Mouse (Mus musculus): ENCODE results near the gene Rsph9. TPM values are rescaled to one million over a fixed set of nuclear protein-coding genes. Genes with fewer than 3 reads are reported as not detected.

Rsph9 gene
- polyA plus RNA-seq, 1 experiment: 0.58 TPM

GRCm38 (mm10) chr17:46117623-46118422 is 26.2 kb downstream of the Rsph9 start:
- no peak for DNase-seq (ENCODE audit: low read depth in 1 of 2, low spot score in 2 of 2)
- WGBS: 88% methylated on average over 13 of the region's 13 CpGs
- no peak for TF ChIP-seq CTCF (IDR thresholded peaks at IDR 0.05; ENCODE audit: extremely low read depth, insufficient read depth, insufficient read length, insufficient replicate concordance)
- TF ChIP-seq POLR2A (IDR thresholded peaks at IDR 0.05; ENCODE audit: low read depth, low read length): no peak

GRCm38 (mm10) chr17:46116881-46117280 is 27.1 kb downstream of the Rsph9 start:
- TF ChIP-seq CTCF (IDR thresholded peaks at IDR 0.05; ENCODE audit: extremely low read depth, insufficient read depth, insufficient read length, insufficient replicate concordance): no peak
- no peak for TF ChIP-seq POLR2A (IDR thresholded peaks at IDR 0.05; ENCODE audit: low read depth, low read length)

More at GRCm38 (mm10) chr17:46117623-46118422, 26.2 kb downstream of the Rsph9 start:
- H3K36me3 ChIP-seq (ENCODE audit: control insufficient read depth, insufficient read depth, low read length): peaks cover 20% of the 10 kb centered on the region
- H3K27ac ChIP-seq (ENCODE audit: insufficient read depth, low read length): no peak overlapping the region
- H3K27me3 ChIP-seq (ENCODE audit: control insufficient read depth, insufficient read depth, low read length): no peaks in the 10 kb centered on the region
- H3K4me1 ChIP-seq (ENCODE audit: control insufficient read depth, insufficient read depth, insufficient read length): no peaks in the 10 kb centered on the region
- H3K4me3 ChIP-seq (ENCODE audit: extremely low read depth, insufficient read depth, insufficient read length): no peak overlapping the region

GRCm38 (mm10) chr17:46116138-46116537 is 27.9 kb downstream of the Rsph9 start:
- TF ChIP-seq CTCF (IDR thresholded peaks at IDR 0.05; ENCODE audit: extremely low read depth, insufficient read depth, insufficient read length, insufficient replicate concordance) (no peak), POLR2A (IDR thresholded peaks at IDR 0.05; ENCODE audit: low read depth, low read length) (no peak)
- WGBS: 91% methylated on average over 11 of the region's 11 CpGs
- no peak for DNase-seq (ENCODE audit: low read depth in 1 of 2, low spot score in 2 of 2)
- Histone ChIP-seq H3K27ac (ENCODE audit: insufficient read depth, low read length) (no peak overlapping the region), H3K36me3 (ENCODE audit: control insufficient read depth, insufficient read depth, low read length) (peaks cover 15% of the 10 kb centered on the region), H3K4me1 (ENCODE audit: control insufficient read depth, insufficient read depth, insufficient read length) (no peaks in the 10 kb centered on the region), H3K27me3 (ENCODE audit: control insufficient read depth, insufficient read depth, low read length) (no peaks in the 10 kb centered on the region), H3K4me3 (ENCODE audit: extremely low read depth, insufficient read depth, insufficient read length) (no peak overlapping the region)

More at GRCm38 (mm10) chr17:46116881-46117280, 27.1 kb downstream of the Rsph9 start:
- no peak overlapping the region for H3K4me3 ChIP-seq (ENCODE audit: extremely low read depth, insufficient read depth, insufficient read length)
- 85% methylated on average over 3 of the region's 3 CpGs for WGBS
- H3K36me3 ChIP-seq (ENCODE audit: control insufficient read depth, insufficient read depth, low read length): peaks cover 15% of the 10 kb centered on the region
- no peaks in the 10 kb centered on the region for H3K27me3 ChIP-seq (ENCODE audit: control insufficient read depth, insufficient read depth, low read length)
- H3K4me1 ChIP-seq (ENCODE audit: control insufficient read depth, insufficient read depth, insufficient read length): no peaks in the 10 kb centered on the region
- H3K27ac ChIP-seq (ENCODE audit: insufficient read depth, low read length): no peak overlapping the region
- no peak for DNase-seq (ENCODE audit: low read depth in 1 of 2, low spot score in 2 of 2)

GRCm38 (mm10) chr17:46115489-46115888 is 28.5 kb downstream of the Rsph9 start:
- DNase-seq (ENCODE audit: low read depth in 1 of 2, low spot score in 2 of 2): no peak
- Histone ChIP-seq H3K36me3 (ENCODE audit: control insufficient read depth, insufficient read depth, low read length) (peaks cover 15% of the 10 kb centered on the region), H3K27me3 (ENCODE audit: control insufficient read depth, insufficient read depth, low read length) (no peaks in the 10 kb centered on the region), H3K4me3 (ENCODE audit: extremely low read depth, insufficient read depth, insufficient read length) (no peak overlapping the region), H3K4me1 (ENCODE audit: control insufficient read depth, insufficient read depth, insufficient read length) (no peaks in the 10 kb centered on the region), H3K27ac (ENCODE audit: insufficient read depth, low read length) (no peak overlapping the region)
- TF ChIP-seq CTCF (IDR thresholded peaks at IDR 0.05; ENCODE audit: extremely low read depth, insufficient read depth, insufficient read length, insufficient replicate concordance) (no peak), POLR2A (IDR thresholded peaks at IDR 0.05; ENCODE audit: low read depth, low read length) (no peak)
- 68% methylated on average over 2 of the region's 2 CpGs for WGBS

GRCm38 (mm10) chr17:46110402-46111289 is 33.4 kb downstream of the Rsph9 start, which contains the start of gene Mrps18a:
Mrps18a (plus strand) TSS chr17:46110986.
- Histone ChIP-seq H3K4me1 (ENCODE audit: control insufficient read depth, insufficient read depth, insufficient read length) (no peaks in the 10 kb centered on the region), H3K27me3 (ENCODE audit: control insufficient read depth, insufficient read depth, low read length) (no peaks in the 10 kb centered on the region), H3K4me3 (ENCODE audit: extremely low read depth, insufficient read depth, insufficient read length) (peak within 1 kb of the TSS; percentile 95), H3K27ac (ENCODE audit: insufficient read depth, low read length) (0 out of 2 replicates have a peak within 1 kb of the TSS, but pooled peaks have one; percentile 12), H3K36me3 (ENCODE audit: control insufficient read depth, insufficient read depth, low read length) (no peaks in the 10 kb centered on the region; the same call in 1 of the 2 replicates)
- peak; percentile 59 to 80 for DNase-seq (ENCODE audit: low read depth in 1 of 2, low spot score in 2 of 2)
- WGBS: 6% methylated on average over 38 of the region's 38 CpGs
- TF ChIP-seq POLR2A (IDR thresholded peaks at IDR 0.05; ENCODE audit: low read depth, low read length) (peak; percentile 81), CTCF (IDR thresholded peaks at IDR 0.05; ENCODE audit: extremely low read depth, insufficient read depth, insufficient read length, insufficient replicate concordance) (no peak)

GRCm38 (mm10) chr17:46108286-46108685 is 35.7 kb downstream of the Rsph9 start:
- TF ChIP-seq CTCF (IDR thresholded peaks at IDR 0.05; ENCODE audit: extremely low read depth, insufficient read depth, insufficient read length, insufficient replicate concordance) (no peak), POLR2A (IDR thresholded peaks at IDR 0.05; ENCODE audit: low read depth, low read length) (no peak)
- H3K27me3 ChIP-seq (ENCODE audit: control insufficient read depth, insufficient read depth, low read length): no peaks in the 10 kb centered on the region
- no peak overlapping the region for H3K27ac ChIP-seq (ENCODE audit: insufficient read depth, low read length)
- DNase-seq (ENCODE audit: low read depth in 1 of 2, low spot score in 2 of 2): no peak
- peaks cover 4% of the 10 kb centered on the region; the same call in 1 of the 2 replicates for H3K4me1 ChIP-seq (ENCODE audit: control insufficient read depth, insufficient read depth, insufficient read length)
- WGBS: 76% methylated on average over 4 of the region's 4 CpGs
- no peak overlapping the region for H3K4me3 ChIP-seq (ENCODE audit: extremely low read depth, insufficient read depth, insufficient read length)
- H3K36me3 ChIP-seq (ENCODE audit: control insufficient read depth, insufficient read depth, low read length): no peaks in the 10 kb centered on the region; the same call in 1 of the 2 replicates
